Mouse (Mus musculus) splenic B cell, adult 2 months (primary cell): Measurements from ENCODE around the gene Sox11.

Source experiments
- DNase-seq: peaks from one replicate; pipeline ENCODE4 v3.0.0-alpha.2; 2011; ENCODE audit warnings: low read depth, low spot score
- H3K27me3 ChIP-seq: 2 replicates; pipeline ENCODE4 v1.6.1; 2012; ENCODE audit warnings: mild to moderate bottlenecking, low read length, moderate library complexity, mixed read lengths; ENCODE audit not compliant: control insufficient read depth, poor library complexity, insufficient read depth, severe bottlenecking
- H3K36me3 ChIP-seq: 2 replicates; pipeline ENCODE4 v1.6.1; 2012; ENCODE audit warnings: mild to moderate bottlenecking, low read length, moderate library complexity, mixed read lengths; ENCODE audit not compliant: control insufficient read depth, poor library complexity, insufficient read depth, severe bottlenecking

The Sox11 gene

DNA sequence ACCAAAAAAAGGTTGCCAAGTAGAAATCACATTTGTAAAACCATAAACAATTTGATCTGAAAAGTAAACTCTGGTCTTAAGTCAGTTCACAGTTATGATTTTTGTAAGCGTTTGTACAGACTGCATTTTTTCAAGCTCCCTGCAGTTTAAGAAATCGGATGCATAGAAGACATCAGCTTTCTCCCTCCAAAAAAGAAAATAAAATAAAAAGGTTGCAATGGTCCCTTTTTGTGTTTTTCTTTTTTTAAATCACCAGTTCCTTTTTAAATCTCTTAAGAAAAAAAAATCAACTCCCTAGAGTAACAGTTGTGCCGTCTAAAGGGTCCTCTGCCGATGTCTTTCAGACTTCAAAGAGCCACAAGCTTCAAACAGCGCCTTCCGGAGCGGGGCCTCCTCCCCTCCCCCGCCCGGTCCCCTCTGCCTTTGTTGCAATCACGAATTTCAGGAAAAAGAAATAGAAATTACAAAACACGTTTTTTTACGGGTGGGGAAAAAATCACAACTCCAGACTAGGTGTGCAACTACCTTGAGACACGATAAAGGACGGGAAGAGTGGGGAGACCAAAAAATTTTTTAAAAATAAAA is 1.8 kb downstream of the Sox11 start:
- H3K36me3 ChIP-seq = no peaks in the 10 kb centered on the region

DNA sequence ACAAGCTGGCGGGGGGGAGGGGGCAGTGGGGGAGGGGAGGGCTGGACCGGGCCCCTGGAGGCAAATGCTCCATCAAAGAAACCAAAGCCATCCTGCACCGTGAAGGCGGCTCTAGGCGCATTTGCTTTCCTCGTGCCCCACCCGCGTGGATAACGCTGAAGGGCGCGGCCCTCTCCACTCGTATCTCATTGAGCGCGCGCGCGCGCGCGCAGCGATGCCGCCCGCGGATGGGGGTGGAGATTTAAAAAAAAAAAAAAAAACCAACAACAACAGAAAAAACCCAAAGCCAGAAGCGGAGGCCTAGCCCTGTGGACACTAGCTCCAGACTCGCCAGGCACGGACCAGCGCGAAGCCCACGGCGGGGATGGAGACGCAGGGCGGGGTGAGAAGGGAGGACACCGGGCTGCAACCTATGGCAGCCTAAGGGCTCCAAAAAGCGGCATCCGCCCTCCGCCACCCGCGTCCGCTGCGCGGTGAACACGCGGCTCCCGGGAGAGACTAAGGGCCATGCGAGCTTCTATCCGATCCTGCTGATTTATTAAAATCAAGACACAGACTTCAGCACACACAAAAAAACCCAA is 3.1 kb downstream of the Sox11 start:
- DNase-seq = no peak
- Histone ChIP-seq H3K36me3 (no peaks in the 10 kb centered on the region), H3K27me3 (0 out of 2 replicates have a peak, but pooled peaks cover 3% of the 10 kb centered on the region)

More for the DNA sequence above, 1.8 kb downstream of the Sox11 start:
- no peak for DNase-seq
- 0 out of 2 replicates have a peak, but pooled peaks cover 3% of the 10 kb centered on the region for H3K27me3 ChIP-seq

DNA sequence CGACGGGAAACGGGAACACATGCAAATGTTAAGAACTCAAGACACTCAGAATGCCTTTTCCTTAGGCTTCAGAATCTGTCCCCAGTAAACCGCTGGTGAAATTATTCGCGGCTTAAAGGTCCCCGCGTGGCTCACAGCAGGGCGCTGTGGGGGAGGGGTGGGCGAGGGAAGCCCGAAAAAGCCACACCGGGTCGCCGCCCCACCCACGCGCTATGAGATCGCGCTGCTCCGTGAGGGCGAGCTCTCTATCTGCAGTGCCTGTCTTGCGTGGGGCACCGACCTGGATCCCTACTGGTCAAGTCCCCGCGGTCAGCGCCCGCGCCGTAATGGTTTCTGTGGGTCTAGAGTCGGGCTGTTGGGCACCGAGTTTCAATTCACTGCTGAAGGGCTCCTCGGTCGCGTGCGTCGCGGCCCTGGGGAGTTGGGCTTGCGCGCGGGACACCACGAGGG is 3.6 kb downstream of the Sox11 start:
- Histone ChIP-seq H3K36me3 (no peaks in the 10 kb centered on the region), H3K27me3 (0 out of 2 replicates have a peak, but pooled peaks cover 3% of the 10 kb centered on the region)
- DNase-seq = no peak

DNA sequence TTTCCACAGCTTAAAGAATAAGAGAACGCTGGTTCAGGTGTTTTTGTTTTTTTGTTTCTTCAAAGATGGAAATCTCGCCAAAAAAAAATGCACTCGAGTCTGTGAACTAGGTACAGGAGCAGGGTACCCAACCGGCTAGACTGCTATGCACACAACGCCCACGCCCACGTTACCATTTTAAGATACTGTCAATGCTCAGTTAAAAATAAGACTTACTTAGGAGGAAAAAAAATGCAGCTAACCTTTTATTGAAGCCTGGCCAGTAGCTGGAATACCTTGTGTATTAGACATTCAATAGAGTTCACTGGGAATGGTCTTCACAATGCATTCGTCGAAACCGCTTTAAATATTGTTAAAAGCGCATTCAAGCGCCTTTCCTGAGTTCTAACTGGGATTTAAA is 4.3 kb downstream of the Sox11 start:
- DNase-seq = no peak
- 0 out of 2 replicates have a peak, but pooled peaks cover 3% of the 10 kb centered on the region for H3K27me3 ChIP-seq
- H3K36me3 ChIP-seq = no peaks in the 10 kb centered on the region

DNA sequence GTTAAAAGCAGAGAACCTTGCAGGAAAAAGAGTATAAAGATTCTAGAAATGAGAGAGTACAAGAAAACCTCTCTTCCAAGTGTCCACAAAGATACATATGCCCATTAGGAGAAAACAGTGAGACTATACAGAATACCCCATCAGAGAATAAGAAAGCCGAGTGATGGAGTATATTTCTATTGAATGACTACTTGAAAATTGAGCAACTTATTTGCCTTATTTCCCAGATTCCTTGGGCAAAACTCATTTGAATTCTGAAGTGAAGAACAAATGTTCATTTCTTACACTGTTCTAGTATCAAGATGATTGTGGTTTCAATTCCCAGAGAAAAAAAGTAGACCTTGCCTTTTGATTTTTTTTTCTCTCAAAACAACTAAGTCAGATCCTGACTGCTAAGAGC is 4.9 kb downstream of the Sox11 start:
- no peak for DNase-seq
- 0 out of 2 replicates have a peak, but pooled peaks cover 3% of the 10 kb centered on the region for H3K27me3 ChIP-seq
- no peaks in the 10 kb centered on the region for H3K36me3 ChIP-seq

DNA sequence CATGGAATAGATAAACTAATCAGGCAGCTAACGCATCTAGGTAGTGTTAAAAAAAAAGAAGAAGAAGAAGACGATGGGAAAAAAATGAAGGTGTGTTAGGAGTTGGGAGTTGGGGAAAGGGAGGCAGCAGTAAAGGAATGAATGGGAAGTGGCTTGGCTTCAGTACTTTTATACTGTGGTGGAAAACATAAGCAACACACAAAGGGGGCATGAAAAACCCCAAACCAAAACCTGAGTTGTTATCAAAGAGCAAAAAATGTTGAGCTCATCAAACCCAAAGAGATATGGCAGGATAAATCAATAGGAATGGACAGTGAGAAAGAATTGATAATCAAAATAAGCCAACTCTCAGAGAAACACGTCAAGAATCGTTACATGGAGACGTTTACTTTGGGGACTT is 5.6 kb downstream of the Sox11 start:
- DNase-seq = no peak
- Histone ChIP-seq H3K27me3 (0 out of 2 replicates have a peak, but pooled peaks cover under 1% of the 10 kb centered on the region), H3K36me3 (no peaks in the 10 kb centered on the region)

DNA sequence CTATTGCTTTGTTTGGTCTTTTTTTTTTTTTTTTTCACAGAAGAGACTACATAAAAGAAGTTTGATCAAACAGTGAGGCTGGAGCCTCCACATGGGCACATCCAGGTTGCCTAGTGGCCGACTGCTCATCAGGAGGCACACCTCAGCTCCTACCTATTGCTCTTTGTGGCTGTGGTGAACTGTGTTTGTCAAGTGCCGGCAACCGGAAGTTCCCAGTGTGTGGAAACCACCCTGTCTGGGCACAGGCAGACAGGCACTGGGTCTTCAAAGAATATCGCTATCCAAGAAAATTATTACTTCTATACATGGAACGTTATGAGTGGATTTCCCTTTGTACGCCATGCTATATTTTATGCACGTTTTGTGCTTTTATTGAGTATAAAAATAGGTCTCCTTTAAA is 6.0 kb downstream of the Sox11 start:
- no peak for DNase-seq
- Histone ChIP-seq H3K36me3 (no peaks in the 10 kb centered on the region), H3K27me3 (no peaks in the 10 kb centered on the region)

DNA sequence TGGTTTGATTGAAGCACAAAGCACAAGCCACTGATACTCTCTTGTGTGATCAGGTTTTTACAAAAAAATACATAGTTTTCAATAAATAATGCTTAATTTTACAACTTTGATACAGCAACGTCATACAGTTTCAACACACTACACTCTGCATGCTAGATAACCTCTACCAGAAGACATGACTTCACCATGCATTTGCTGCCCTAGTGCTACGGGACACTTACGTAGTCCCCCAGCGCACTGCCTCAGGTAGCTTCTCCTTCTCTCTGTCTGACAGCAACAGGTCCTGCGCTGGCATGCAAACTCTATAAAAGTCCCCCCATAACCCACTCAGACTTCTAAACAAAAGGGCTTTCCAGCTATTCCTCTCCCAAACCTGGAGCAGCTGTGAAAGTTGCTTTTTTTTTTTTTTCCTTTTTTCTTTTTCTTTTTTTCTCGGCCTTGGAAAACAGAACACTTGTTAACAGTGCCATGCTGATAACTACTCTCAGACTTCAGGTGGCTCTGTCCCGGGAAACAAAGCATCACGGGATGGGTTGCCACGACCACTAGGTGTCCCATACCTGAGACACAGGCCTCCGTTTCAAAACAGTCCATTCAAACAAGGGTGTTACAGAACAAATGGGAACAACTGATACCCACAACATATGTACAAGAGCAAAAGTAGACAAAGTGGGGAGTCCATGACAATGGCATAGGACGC is 6.9 kb downstream of the Sox11 start:
- Histone ChIP-seq H3K27me3 (no peaks in the 10 kb centered on the region), H3K36me3 (no peaks in the 10 kb centered on the region)
- no peak for DNase-seq

DNA sequence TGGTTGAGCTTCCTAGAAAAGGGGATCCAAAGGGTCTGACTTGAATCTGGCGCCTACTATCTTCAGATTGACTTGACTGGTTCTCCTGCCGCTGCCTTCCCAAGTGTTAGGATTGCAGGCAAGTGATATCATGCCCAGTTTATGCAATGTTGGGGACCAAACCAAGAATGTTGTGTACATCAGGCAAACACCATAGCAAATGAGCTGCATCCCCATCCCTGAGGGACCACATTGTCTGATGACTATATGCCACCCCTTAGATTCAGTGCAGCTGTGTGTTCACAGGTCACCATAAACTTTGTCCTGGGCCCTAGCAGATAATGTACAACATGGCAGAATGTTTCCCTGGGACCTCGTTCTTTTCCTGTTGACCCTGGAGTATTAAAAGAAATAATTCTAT is 8.8 kb downstream of the Sox11 start:
- DNase-seq = no peak
- Histone ChIP-seq H3K27me3 (no peaks in the 10 kb centered on the region), H3K36me3 (no peaks in the 10 kb centered on the region)

DNA sequence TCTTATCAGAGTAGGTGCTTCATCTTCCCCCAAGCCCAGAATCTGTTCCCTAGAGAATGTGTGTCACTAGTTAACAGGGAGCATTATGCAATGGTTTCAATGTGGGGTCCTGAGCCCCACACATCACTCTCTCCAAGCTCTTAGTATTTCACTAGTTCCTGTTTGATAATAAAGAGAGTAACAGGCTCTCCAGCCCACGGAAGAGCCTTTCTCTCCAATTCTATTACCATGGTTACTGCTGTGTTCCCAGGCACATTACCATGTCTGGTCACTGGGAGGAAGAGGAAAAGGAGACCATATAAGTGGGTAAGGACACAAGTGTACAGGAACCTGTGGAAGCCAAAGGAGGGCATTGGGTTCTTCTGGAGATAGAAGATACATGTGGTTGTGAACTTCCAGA is 19.0 kb downstream of the Sox11 start:
- DNase-seq = no peak
- H3K36me3 ChIP-seq = no peaks in the 10 kb centered on the region
- no peaks in the 10 kb centered on the region for H3K27me3 ChIP-seq

DNA sequence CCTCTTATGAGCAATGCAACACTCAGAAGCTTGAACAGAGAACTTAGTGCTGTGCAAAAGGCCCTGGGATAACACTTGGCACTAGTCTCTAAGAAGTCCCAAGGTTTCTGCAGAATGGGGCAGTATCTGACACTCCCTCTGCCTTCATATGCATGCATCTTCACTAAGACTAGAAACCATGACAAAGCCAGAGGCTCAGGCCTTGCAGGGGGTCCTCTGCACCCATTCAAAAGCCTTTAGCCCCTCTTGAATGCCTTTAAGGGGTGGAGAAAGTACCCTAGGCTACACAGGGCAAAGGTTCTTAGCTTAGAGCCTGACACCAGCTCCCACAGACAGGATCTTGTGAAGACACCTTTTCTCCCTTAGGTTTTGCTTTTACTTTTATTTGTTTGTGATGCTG is 21.7 kb downstream of the Sox11 start:
- no peaks in the 10 kb centered on the region for H3K36me3 ChIP-seq
- no peak for DNase-seq

DNA sequence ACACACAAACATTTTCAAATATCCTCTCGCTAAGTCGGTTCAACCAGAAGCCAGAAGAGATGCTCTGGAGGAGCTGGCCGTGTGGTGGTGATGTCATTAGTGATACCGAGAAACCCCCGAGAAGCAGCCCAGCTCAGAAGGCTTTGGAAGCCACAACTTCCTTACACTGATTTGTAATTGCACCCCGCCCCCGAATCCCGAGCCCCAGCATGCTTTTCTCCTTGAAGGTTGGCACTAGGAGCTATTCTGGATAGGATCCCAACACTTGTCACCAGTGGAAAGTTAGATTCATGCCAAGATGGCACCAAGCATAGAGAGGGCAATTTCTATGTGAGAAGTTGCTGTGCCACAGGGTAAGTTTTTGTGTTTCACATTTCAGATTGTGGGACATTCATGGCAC is 29.4 kb downstream of the Sox11 start:
- Histone ChIP-seq H3K27me3 (no peaks in the 10 kb centered on the region), H3K36me3 (no peaks in the 10 kb centered on the region)
- no peak for DNase-seq

More for the DNA sequence above, 21.7 kb downstream of the Sox11 start:
- H3K27me3 ChIP-seq = no peaks in the 10 kb centered on the region

DNA sequence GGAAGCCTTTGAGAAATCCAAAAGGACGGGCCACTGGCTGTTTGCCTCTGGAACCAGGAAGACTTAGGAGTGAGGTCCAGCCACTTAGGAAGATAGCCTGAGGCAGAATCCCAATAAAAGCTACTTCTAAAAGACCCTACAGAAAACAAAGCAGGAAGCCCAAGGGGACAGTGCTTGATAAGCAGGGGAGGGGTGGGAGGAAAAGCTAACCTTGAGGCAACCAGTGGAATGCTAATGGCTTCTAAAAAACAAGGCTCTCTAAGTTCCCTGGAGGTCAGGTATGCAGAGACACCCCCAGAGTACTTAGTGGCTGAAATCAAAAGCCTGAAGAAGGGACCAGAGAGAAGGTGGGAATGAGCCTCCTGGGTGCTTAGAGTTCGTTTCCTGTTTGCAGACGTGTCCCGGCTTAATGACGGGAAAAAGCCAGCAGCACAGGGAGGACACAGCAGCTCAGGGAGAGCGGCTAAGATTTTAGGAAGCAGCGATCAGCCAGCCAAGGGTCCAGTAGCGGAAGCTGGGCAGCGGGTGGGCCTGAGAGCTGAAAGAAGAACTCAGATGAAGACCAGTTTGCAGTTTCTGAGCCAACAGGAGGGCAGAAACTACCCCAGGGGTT is 30.4 kb downstream of the Sox11 start:
- no peak for DNase-seq
- Histone ChIP-seq H3K36me3 (no peaks in the 10 kb centered on the region), H3K27me3 (no peaks in the 10 kb centered on the region)

DNA sequence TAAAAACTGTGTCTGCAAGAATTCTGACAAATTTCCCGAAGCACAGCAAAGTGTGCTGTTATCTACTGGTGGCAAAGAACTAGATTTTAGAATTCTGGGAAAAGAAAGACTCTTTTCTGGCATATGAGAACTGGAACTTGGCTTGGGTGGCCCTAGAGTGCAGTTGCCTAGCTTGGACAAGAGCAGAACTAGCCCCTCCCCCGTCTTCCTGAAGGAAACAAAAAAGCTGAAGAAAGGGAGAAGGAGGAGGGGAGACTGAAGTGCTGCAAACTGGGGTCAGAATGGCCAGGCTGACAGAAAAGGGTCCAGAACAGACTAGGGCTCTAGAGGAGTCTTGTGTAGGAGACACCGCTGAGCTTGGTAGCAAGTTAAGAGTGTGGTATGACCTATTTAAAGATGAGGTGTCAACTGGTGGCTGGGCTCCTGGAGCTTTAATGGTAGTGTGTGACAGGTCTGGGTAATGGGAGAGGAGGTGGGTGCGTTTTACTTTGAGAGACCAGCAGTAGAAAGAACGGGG is 31.0 kb downstream of the Sox11 start:
- H3K27me3 ChIP-seq = no peaks in the 10 kb centered on the region
- H3K36me3 ChIP-seq = no peaks in the 10 kb centered on the region
- no peak for DNase-seq

DNA sequence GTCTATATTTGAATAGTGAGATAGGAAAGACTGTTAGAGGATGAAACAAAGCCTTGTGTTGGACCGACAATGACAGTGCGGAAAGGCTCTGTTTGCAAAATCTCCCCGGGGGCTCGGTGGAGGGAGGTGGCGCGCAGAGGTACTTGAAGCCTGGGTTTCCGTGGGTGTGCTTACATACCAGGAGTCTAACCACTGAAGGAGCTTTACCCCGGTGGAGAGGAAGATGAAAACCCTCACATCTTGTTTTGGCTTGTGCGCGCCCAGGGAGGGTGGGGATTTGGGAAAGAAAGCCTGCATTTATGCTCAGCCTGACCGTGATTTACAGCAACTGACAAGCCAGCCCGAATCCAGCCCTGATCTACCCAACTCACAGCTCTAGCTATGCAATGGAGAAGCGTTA is 31.7 kb downstream of the Sox11 start:
- DNase-seq = no peak
- no peaks in the 10 kb centered on the region for H3K27me3 ChIP-seq

More for the DNA sequence above, 31.7 kb downstream of the Sox11 start:
- no peaks in the 10 kb centered on the region for H3K36me3 ChIP-seq
